Mouse (Mus musculus) kidney, postnatal 36 days (tissue): ENCODE measurements around the gene Prkd2.

Source experiments
- DNase-seq, 2 experiments: peaks; one replicate each; pipeline ENCODE4 v3.0.0; 2021 to 2022; ENCODE audit warnings: mixed read lengths in 2 of 2

Gene Prkd2

GRCm38 (mm10) chr7:16869497-16869896 lies 26.8 kb downstream of the Prkd2 start:
- DNase-seq: no peak

GRCm38 (mm10) chr7:16871600-16871999 lies 28.9 kb downstream of the Prkd2 start:
- DNase-seq: no peak

- no peak for DNase-seq
Measured at GRCm38 (mm10) chr7:16872478-16872877, 29.8 kb downstream of the Prkd2 start.

GRCm38 (mm10) chr7:16873392-16873791 lies 30.7 kb downstream of the Prkd2 start:
- no peak for DNase-seq

- DNase-seq: peak; percentile 68 to 86
Measured at GRCm38 (mm10) chr7:16874190-16874589, 31.5 kb downstream of the Prkd2 start.

GRCm38 (mm10) chr7:16874756-16875309 lies 32.1 kb downstream of the Prkd2 start:
- DNase-seq: peak; percentile 99 to 100

GRCm38 (mm10) chr7:16875310-16875325 lies 32.4 kb downstream of the Prkd2 start, which contains the start of gene Dact3:
Gene Dact3, plus strand, starts transcription at chr7:16875317.
- DNase-seq: no peak

GRCm38 (mm10) chr7:16875326-16875725 lies 32.6 kb downstream of the Prkd2 start:
- no peak for DNase-seq

- no peak for DNase-seq
Measured at GRCm38 (mm10) chr7:16876006-16876405, 33.3 kb downstream of the Prkd2 start.

- peak in 1 of 2 experiments; percentile 40 for DNase-seq
Measured at GRCm38 (mm10) chr7:16876608-16877007, 33.9 kb downstream of the Prkd2 start.

- DNase-seq: no peak
Measured at GRCm38 (mm10) chr7:16877717-16878116, 35.0 kb downstream of the Prkd2 start.

GRCm38 (mm10) chr7:16879796-16880547 lies 37.3 kb downstream of the Prkd2 start:
- DNase-seq: peak in 1 of 2 experiments; percentile 30

- DNase-seq: no peak
Measured at GRCm38 (mm10) chr7:16880615-16881014, 37.9 kb downstream of the Prkd2 start.

GRCm38 (mm10) chr7:16883162-16883561 lies 40.5 kb downstream of the Prkd2 start:
- no peak for DNase-seq

GRCm38 (mm10) chr7:16884334-16884733 lies 41.6 kb downstream of the Prkd2 start:
- DNase-seq: no peak

GRCm38 (mm10) chr7:16885271-16885776 lies 42.6 kb downstream of the Prkd2 start:
- DNase-seq: peak in 1 of 2 experiments; percentile 37

GRCm38 (mm10) chr7:16885905-16886304 lies 43.2 kb downstream of the Prkd2 start:
- no peak for DNase-seq

GRCm38 (mm10) chr7:16890536-16890935 lies 47.8 kb downstream of the Prkd2 start:
- DNase-seq: no peak

- DNase-seq: peak; percentile 68 to 75
Measured at GRCm38 (mm10) chr7:16890944-16891343, 48.2 kb downstream of the Prkd2 start.

- DNase-seq: peak; percentile 88 to 94
Measured at GRCm38 (mm10) chr7:16891641-16892351, 49.1 kb downstream of the Prkd2 start, which contains the start of gene Gng8. Gene Gng8, plus strand, starts transcription at chr7:16891786.

- DNase-seq: no peak
Measured at GRCm38 (mm10) chr7:16892352-16892730, 49.6 kb downstream of the Prkd2 start.

GRCm38 (mm10) chr7:16893612-16894011 lies 50.9 kb downstream of the Prkd2 start:
- no peak for DNase-seq

- DNase-seq: no peak
Measured at GRCm38 (mm10) chr7:16894279-16894678, 51.6 kb downstream of the Prkd2 start.

GRCm38 (mm10) chr7:16895000-16895399 lies 52.3 kb downstream of the Prkd2 start:
- DNase-seq: peak; percentile 68 to 89
